Mouse (Mus musculus): ENCODE data around the gene Frs3. TPM values are rescaled to one million over a fixed set of nuclear protein-coding genes. Genes with fewer than 3 reads are reported as not detected.

Frs3 gene
- polyA plus RNA-seq, 1 experiment: 2.7 TPM

DNA sequence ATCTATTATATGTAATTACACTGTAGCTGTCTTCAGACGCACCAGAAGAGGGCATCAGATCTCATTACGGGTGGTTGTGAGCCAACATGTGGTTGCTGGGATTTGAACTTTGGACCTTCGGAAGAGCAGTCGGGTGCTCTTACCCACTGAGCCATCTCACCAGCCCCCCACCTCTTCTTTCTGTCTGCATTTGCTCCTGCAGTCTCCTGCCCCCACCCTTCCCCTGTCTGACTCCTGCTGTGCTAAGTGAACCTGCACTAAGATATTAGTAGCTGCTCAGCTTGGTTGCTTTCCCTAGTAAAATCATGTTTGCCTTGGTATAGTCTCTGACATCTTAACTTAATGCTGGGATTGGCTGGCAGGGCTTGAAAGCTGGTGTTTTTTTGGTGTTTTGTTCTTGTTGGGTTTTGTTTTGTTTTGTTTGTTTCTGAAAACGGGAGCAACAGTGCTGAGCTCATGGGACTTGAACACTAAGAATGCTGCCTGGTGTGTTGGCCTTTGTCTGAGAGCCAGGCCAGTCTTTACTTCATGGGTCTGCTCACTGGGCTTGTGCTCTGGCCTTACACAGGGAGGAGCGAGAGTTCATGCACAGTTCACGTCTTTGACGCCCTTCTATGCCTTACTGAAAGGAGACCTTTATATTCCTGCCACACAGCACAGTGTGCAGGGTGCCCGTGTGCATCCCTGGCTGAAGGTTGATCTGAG, 25.7 kb upstream of the Frs3 start:
- no peak for TF ChIP-seq POLR2A (IDR thresholded peaks at IDR 0.05; ENCODE audit: low read depth, low read length)
- TF ChIP-seq CTCF (IDR thresholded peaks at IDR 0.05; ENCODE audit: borderline replicate concordance, insufficient read depth, low read length): no peak
- H3K4me3 ChIP-seq (ENCODE audit: insufficient read depth, low read length): no peak overlapping the region
- no peaks in the 10 kb centered on the region for H3K4me1 ChIP-seq (ENCODE audit: control insufficient read depth, insufficient read depth, low read length)
- H3K27ac ChIP-seq (ENCODE audit: insufficient read depth, low read length): no peak overlapping the region

DNA sequence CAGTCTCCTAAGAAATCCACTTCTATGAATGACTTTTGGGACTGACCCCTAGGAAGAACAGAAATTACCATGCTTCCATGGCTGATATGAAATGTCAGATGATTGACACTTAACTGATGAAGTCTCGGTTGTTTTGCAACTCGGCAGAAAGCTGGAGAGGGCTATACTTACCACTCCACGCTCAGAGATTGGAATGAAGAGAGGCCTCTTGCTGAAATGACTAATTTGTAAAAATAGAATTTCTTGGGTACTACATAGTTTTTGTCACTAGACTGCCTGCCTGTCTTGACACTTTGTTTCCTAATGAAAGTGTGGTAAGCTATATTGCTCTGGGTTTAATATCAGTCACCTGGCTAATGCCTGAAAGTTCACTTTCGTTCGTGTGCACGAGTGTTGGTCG, 24.4 kb upstream of the Frs3 start:
- Histone ChIP-seq H3K4me1 (ENCODE audit: control insufficient read depth, insufficient read depth, low read length) (no peaks in the 10 kb centered on the region), H3K27ac (ENCODE audit: insufficient read depth, low read length) (no peak overlapping the region), H3K4me3 (ENCODE audit: insufficient read depth, low read length) (no peak overlapping the region)
- no peak for TF ChIP-seq CTCF (IDR thresholded peaks at IDR 0.05; ENCODE audit: borderline replicate concordance, insufficient read depth, low read length)
- TF ChIP-seq POLR2A (IDR thresholded peaks at IDR 0.05; ENCODE audit: low read depth, low read length): no peak

DNA sequence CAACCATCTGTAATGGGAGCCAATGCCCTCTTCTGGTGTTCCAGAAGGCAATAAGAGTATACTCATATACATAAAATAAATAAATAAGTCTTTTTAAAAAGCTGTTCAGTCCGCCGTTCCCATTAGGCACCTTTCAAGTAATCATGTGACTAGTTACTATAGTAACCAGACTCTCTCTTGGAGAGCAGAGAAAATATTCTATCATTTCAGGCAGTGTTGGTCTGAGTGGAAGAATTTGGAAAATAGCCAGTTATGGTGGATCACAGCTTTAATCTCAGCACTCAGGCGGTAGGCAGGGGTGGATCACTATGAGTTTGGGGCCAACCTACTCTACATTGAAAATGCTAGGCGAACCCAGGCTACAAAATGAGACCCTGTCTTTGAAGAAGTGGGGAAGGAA, 19.7 kb upstream of the Frs3 start:
- Histone ChIP-seq H3K4me1 (ENCODE audit: control insufficient read depth, insufficient read depth, low read length) (peaks cover 3% of the 10 kb centered on the region; the same call in 1 of the 2 replicates), H3K27ac (ENCODE audit: insufficient read depth, low read length) (no peak overlapping the region), H3K4me3 (ENCODE audit: insufficient read depth, low read length) (no peak overlapping the region)
- TF ChIP-seq CTCF (IDR thresholded peaks at IDR 0.05; ENCODE audit: borderline replicate concordance, insufficient read depth, low read length): no peak
- no peak for TF ChIP-seq POLR2A (IDR thresholded peaks at IDR 0.05; ENCODE audit: low read depth, low read length)

DNA sequence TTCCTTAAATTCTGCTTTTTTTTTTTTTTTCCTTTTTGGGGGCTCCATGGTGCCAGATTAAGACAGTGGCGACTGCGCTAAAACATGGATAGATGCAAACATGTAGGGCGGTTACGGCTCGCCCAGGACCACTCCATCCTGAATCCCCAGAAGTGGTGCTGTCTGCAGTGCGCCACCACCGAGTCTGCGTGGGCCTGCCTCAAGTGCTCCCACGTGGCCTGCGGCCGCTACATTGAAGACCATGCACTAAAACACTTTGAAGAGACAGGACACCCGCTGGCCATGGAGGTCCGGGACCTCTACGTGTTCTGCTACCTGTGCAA, 16.9 kb upstream of the Frs3 start:
- Histone ChIP-seq H3K4me3 (ENCODE audit: insufficient read depth, low read length) (peak overlapping the region; percentile 18), H3K27ac (ENCODE audit: insufficient read depth, low read length) (no peak overlapping the region), H3K4me1 (ENCODE audit: control insufficient read depth, insufficient read depth, low read length) (peaks cover 3% of the 10 kb centered on the region; the same call in 1 of the 2 replicates)
- TF ChIP-seq POLR2A (IDR thresholded peaks at IDR 0.05; ENCODE audit: low read depth, low read length): no peak
- TF ChIP-seq CTCF (IDR thresholded peaks at IDR 0.05; ENCODE audit: borderline replicate concordance, insufficient read depth, low read length): no peak

DNA sequence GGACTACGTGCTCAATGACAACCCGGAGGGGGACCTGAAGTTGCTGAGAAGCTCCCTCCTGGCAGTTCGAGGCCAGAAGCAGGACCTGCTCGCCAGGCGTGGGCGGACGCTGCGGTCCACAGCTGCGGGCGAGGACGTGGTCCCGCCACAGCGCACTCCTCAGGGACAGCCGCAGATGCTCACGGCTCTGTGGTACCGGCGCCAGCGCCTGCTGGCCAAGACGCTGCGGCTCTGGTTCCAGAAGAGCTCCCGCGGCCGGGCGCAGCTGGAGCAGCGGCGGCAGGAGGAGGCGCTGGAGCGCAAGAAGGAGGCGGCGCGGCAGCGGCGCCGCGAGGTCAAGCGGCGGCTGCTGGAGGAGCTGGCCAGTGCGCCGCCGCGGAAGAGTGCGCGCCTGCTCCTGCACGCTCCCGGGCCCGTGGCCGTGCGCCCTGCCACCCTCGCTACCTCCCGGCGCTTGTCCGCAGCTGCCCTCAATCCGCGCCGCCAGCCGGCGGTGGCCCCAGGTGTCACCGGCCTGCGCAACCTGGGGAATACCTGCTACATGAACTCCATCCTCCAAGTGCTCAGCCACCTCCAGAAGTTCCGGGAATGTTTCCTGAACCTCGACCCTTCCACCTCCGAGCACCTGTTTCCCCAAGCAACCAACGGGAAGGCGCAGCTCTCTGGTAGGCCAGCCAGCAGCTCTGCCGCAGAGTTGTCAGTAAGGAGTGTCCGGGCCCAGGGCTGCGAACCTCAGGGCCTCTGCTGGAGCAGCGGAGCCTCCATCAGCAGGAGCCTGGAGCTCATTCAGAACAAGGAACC, 16.3 kb upstream of the Frs3 start:
- Histone ChIP-seq H3K4me1 (ENCODE audit: control insufficient read depth, insufficient read depth, low read length) (peaks cover 3% of the 10 kb centered on the region; the same call in 1 of the 2 replicates), H3K4me3 (ENCODE audit: insufficient read depth, low read length) (peak overlapping the region; percentile 25), H3K27ac (ENCODE audit: insufficient read depth, low read length) (no peak overlapping the region)
- TF ChIP-seq CTCF (IDR thresholded peaks at IDR 0.05; ENCODE audit: borderline replicate concordance, insufficient read depth, low read length): no peak
- TF ChIP-seq POLR2A (IDR thresholded peaks at IDR 0.05; ENCODE audit: low read depth, low read length): peak; percentile 43; the same call in 1 of the 2 replicates

DNA sequence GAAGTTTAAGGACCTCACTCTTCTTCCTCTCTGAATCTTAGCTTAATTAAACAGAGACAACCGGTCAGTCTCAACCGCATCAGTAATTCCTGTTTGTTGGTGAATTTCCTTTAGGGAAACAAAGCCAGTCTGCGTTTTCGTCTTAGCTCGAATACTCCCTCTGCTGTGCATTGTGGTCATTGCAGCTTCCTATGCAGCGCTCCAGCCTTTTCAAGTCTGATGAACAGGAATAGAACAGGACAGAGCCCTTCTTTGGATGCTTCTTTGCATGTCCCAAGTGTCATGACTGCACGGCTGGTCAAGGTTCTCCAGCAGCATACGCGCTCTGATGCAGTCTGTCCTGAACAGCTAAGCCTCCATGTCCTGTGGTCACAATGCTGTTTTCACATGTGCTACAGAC, 12.2 kb upstream of the Frs3 start:
- H3K27ac ChIP-seq (ENCODE audit: insufficient read depth, low read length): no peak overlapping the region
- peaks cover 3% of the 10 kb centered on the region; the same call in 1 of the 2 replicates for H3K4me1 ChIP-seq (ENCODE audit: control insufficient read depth, insufficient read depth, low read length)
- TF ChIP-seq CTCF (IDR thresholded peaks at IDR 0.05; ENCODE audit: borderline replicate concordance, insufficient read depth, low read length) (peak; percentile 55; the same call in 1 of the 2 replicates), POLR2A (IDR thresholded peaks at IDR 0.05; ENCODE audit: low read depth, low read length) (no peak)
- no peak overlapping the region for H3K4me3 ChIP-seq (ENCODE audit: insufficient read depth, low read length)

DNA sequence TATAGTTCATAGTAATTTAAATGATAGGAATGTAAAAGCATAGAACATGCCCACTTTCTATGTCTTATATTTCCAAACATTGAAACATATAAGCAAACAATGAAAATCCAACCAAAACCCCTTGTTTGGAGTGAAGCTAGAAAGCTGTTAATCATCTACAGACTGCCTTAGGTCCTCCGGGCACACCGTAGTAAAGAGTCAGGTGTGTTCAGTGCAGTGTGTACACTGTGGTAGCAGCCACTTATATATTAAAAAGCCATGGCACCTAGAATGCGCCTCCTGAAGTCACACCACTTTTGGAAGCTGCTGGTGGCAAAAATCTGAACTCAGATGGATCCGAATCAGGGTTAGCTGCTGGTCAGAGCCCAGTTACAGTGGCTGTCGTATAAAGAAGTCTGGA, 10.6 kb upstream of the Frs3 start:
- TF ChIP-seq CTCF (IDR thresholded peaks at IDR 0.05; ENCODE audit: borderline replicate concordance, insufficient read depth, low read length) (no peak), POLR2A (IDR thresholded peaks at IDR 0.05; ENCODE audit: low read depth, low read length) (no peak)
- H3K27ac ChIP-seq (ENCODE audit: insufficient read depth, low read length): no peak overlapping the region
- H3K4me3 ChIP-seq (ENCODE audit: insufficient read depth, low read length): no peak overlapping the region
- no peaks in the 10 kb centered on the region; the same call in 1 of the 2 replicates for H3K4me1 ChIP-seq (ENCODE audit: control insufficient read depth, insufficient read depth, low read length)

DNA sequence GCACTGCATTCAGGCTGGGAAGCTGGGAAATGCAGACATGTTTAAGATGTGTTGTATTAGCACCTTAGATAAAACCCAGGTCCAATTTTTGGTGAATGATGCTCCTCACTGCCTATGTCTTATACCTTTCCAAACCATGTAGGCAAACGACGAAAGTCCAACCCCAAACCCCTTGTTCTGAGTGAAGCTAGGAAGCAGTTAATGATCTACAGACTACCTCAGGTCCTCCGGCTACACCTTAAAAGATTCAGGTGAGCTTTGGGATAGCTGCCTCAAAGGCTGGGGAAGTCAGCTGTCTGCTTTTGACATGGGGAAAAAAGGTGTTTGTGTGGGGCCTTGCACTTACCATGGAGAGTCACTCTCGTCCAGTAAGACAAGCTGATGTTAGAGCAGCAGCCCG, 10.1 kb upstream of the Frs3 start:
- H3K27ac ChIP-seq (ENCODE audit: insufficient read depth, low read length): no peak overlapping the region
- H3K4me1 ChIP-seq (ENCODE audit: control insufficient read depth, insufficient read depth, low read length): no peaks in the 10 kb centered on the region; the same call in 1 of the 2 replicates
- H3K4me3 ChIP-seq (ENCODE audit: insufficient read depth, low read length): no peak overlapping the region
- TF ChIP-seq POLR2A (IDR thresholded peaks at IDR 0.05; ENCODE audit: low read depth, low read length) (no peak), CTCF (IDR thresholded peaks at IDR 0.05; ENCODE audit: borderline replicate concordance, insufficient read depth, low read length) (no peak)

DNA sequence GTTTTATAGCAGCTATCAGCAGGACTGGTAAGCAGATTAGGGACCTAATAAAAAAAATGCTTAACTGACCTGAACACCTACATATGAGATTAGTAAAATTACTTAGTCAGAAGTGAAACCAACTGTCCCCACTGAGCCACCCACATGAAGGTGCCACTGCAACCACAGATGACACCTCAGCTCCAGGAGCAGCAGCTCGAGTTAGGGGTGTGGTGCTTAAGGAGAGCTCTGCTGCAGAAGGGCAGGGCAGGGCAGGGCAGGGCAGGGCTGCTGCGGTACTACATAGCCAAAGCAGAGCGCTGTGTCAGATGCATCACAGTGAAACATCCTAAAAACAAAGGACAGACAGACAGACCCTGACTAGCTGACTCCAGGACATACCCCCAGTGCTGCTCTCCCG, 6.0 kb upstream of the Frs3 start:
- Histone ChIP-seq H3K4me3 (ENCODE audit: insufficient read depth, low read length) (no peak overlapping the region), H3K27ac (ENCODE audit: insufficient read depth, low read length) (no peak overlapping the region), H3K4me1 (ENCODE audit: control insufficient read depth, insufficient read depth, low read length) (0 out of 2 replicates have a peak, but pooled peaks cover 4% of the 10 kb centered on the region)
- no peak for TF ChIP-seq POLR2A (IDR thresholded peaks at IDR 0.05; ENCODE audit: low read depth, low read length)
- no peak for TF ChIP-seq CTCF (IDR thresholded peaks at IDR 0.05; ENCODE audit: borderline replicate concordance, insufficient read depth, low read length)

All from embryonic fibroblast, embryonic 13.5 days (primary cell).